Mouse (Mus musculus): Measurements from ENCODE around the gene Hoxd4. TPM values are rescaled to one million over a fixed set of nuclear protein-coding genes. Genes with fewer than 3 reads are reported as not detected.

Gene Hoxd4
- polyA plus RNA-seq, 1 experiment from 2014 or later: 4.3 TPM

GRCm38 (mm10) chr2:74737578-74738070 lies 25.9 kb downstream of the Hoxd4 start:
- H3K27me3 ChIP-seq (ENCODE audit: control insufficient read depth, insufficient read depth, low read length): peaks cover 74% of the 10 kb centered on the region
- H3K9ac ChIP-seq: peak overlapping the region; percentile 87
- H3K4me1 ChIP-seq (replicated peaks; ENCODE audit: control insufficient read depth, insufficient read depth, low read length): peaks cover 6% of the 10 kb centered on the region; the same call in 1 of the 2 replicates

GRCm38 (mm10) chr2:74738623-74739475 lies 27.1 kb downstream of the Hoxd4 start:
- Histone ChIP-seq H3K4me3 (replicated peaks; ENCODE audit: low read length) (peak overlapping the region; percentile 42), H3K36me3 (replicated peaks; ENCODE audit: control insufficient read depth, insufficient read depth) (no peaks in the 10 kb centered on the region)
- under 1% methylated on average over 20 of the region's 20 CpGs for WGBS

More at GRCm38 (mm10) chr2:74737578-74738070, 25.9 kb downstream of the Hoxd4 start:
- Histone ChIP-seq H3K36me3 (replicated peaks; ENCODE audit: control insufficient read depth, insufficient read depth) (no peaks in the 10 kb centered on the region), H3K9me3 (ENCODE audit: control insufficient read depth, low read length) (no peaks in the 10 kb centered on the region), H3K27ac (peak overlapping the region; percentile 98), H3K4me2 (replicated peaks) (peak overlapping the region; percentile 82), H3K4me3 (replicated peaks; ENCODE audit: low read length) (peak overlapping the region; percentile 42)
- ATAC-seq (ENCODE audit: low FRiP score) (no peak), DNase-seq (ENCODE audit: low spot score) (no peak)
- 2% methylated on average over 7 of the region's 7 CpGs for WGBS

GRCm38 (mm10) chr2:74739476-74739800 lies 27.7 kb downstream of the Hoxd4 start:
- peaks cover 84% of the 10 kb centered on the region for H3K27me3 ChIP-seq (ENCODE audit: control insufficient read depth, insufficient read depth, low read length)
- H3K4me2 ChIP-seq (replicated peaks): peak overlapping the region; percentile 82
- H3K9me3 ChIP-seq (ENCODE audit: control insufficient read depth, low read length): no peaks in the 10 kb centered on the region
- peak overlapping the region; percentile 42 for H3K4me3 ChIP-seq (replicated peaks; ENCODE audit: low read length)
- DNase-seq (ENCODE audit: low spot score) (no peak), ATAC-seq (ENCODE audit: low FRiP score) (no peak)
- H3K9ac ChIP-seq: peak overlapping the region; percentile 87
- WGBS: 5% methylated on average over 2 of the region's 2 CpGs
- 0 out of 2 replicates have a peak, but pooled peaks cover 4% of the 10 kb centered on the region for H3K36me3 ChIP-seq (replicated peaks; ENCODE audit: control insufficient read depth, insufficient read depth)
- H3K27ac ChIP-seq: peak overlapping the region; percentile 98
- H3K4me1 ChIP-seq (replicated peaks; ENCODE audit: control insufficient read depth, insufficient read depth, low read length): peaks cover 6% of the 10 kb centered on the region; the same call in 1 of the 2 replicates

More at GRCm38 (mm10) chr2:74738623-74739475, 27.1 kb downstream of the Hoxd4 start:
- Histone ChIP-seq H3K4me2 (replicated peaks) (peak overlapping the region; percentile 82), H3K27me3 (ENCODE audit: control insufficient read depth, insufficient read depth, low read length) (peaks cover 78% of the 10 kb centered on the region), H3K9me3 (ENCODE audit: control insufficient read depth, low read length) (no peaks in the 10 kb centered on the region), H3K4me1 (replicated peaks; ENCODE audit: control insufficient read depth, insufficient read depth, low read length) (peaks cover 6% of the 10 kb centered on the region; the same call in 1 of the 2 replicates), H3K9ac (peak overlapping the region; percentile 87), H3K27ac (peak overlapping the region; percentile 98)
- DNase-seq (ENCODE audit: low spot score) (no peak), ATAC-seq (ENCODE audit: low FRiP score) (no peak)

- Histone ChIP-seq H3K9ac (peak overlapping the region; percentile 87), H3K9me3 (ENCODE audit: control insufficient read depth, low read length) (no peaks in the 10 kb centered on the region), H3K4me1 (replicated peaks; ENCODE audit: control insufficient read depth, insufficient read depth, low read length) (peaks cover 6% of the 10 kb centered on the region; the same call in 1 of the 2 replicates), H3K36me3 (replicated peaks; ENCODE audit: control insufficient read depth, insufficient read depth) (0 out of 2 replicates have a peak, but pooled peaks cover 5% of the 10 kb centered on the region), H3K4me3 (replicated peaks; ENCODE audit: low read length) (peak overlapping the region; percentile 42), H3K27ac (peak overlapping the region; percentile 98), H3K4me2 (replicated peaks) (peak overlapping the region; percentile 82), H3K27me3 (ENCODE audit: control insufficient read depth, insufficient read depth, low read length) (peaks cover 88% of the 10 kb centered on the region)
- ATAC-seq (ENCODE audit: low FRiP score) (no peak), DNase-seq (ENCODE audit: low spot score) (no peak)
- WGBS: 1% methylated on average over 14 of the region's 14 CpGs
Measured at GRCm38 (mm10) chr2:74739869-74740268, 28.1 kb downstream of the Hoxd4 start.

GRCm38 (mm10) chr2:74740311-74741091 lies 28.8 kb downstream of the Hoxd4 start:
- under 1% methylated on average over 43 of the region's 43 CpGs for WGBS
- 0 out of 2 replicates have a peak, but pooled peaks cover 5% of the 10 kb centered on the region for H3K36me3 ChIP-seq (replicated peaks; ENCODE audit: control insufficient read depth, insufficient read depth)
- peaks cover 89% of the 10 kb centered on the region for H3K27me3 ChIP-seq (ENCODE audit: control insufficient read depth, insufficient read depth, low read length)
- H3K4me3 ChIP-seq (replicated peaks; ENCODE audit: low read length): peak overlapping the region; percentile 42
- H3K27ac ChIP-seq: peak overlapping the region; percentile 98
- peaks cover 6% of the 10 kb centered on the region; the same call in 1 of the 2 replicates for H3K4me1 ChIP-seq (replicated peaks; ENCODE audit: control insufficient read depth, insufficient read depth, low read length)
- ATAC-seq (ENCODE audit: low FRiP score): no peak
- peak overlapping the region; percentile 87 for H3K9ac ChIP-seq
- H3K9me3 ChIP-seq (ENCODE audit: control insufficient read depth, low read length): no peaks in the 10 kb centered on the region
- H3K4me2 ChIP-seq (replicated peaks): peak overlapping the region; percentile 82
- DNase-seq (ENCODE audit: low spot score): no peak

- ATAC-seq (ENCODE audit: low FRiP score) (no peak), DNase-seq (ENCODE audit: low spot score) (no peak)
- Histone ChIP-seq H3K4me2 (replicated peaks) (peak overlapping the region; percentile 45), H3K27me3 (ENCODE audit: control insufficient read depth, insufficient read depth, low read length) (peaks cover 89% of the 10 kb centered on the region), H3K4me1 (replicated peaks; ENCODE audit: control insufficient read depth, insufficient read depth, low read length) (peaks cover 6% of the 10 kb centered on the region; the same call in 1 of the 2 replicates), H3K27ac (peak overlapping the region; percentile 67), H3K9ac (0 out of 2 replicates have a peak overlapping the region, but pooled peaks have one; percentile 35), H3K36me3 (replicated peaks; ENCODE audit: control insufficient read depth, insufficient read depth) (0 out of 2 replicates have a peak, but pooled peaks cover 7% of the 10 kb centered on the region), H3K9me3 (ENCODE audit: control insufficient read depth, low read length) (no peaks in the 10 kb centered on the region), H3K4me3 (replicated peaks; ENCODE audit: low read length) (no peak overlapping the region)
- 21% methylated on average over 2 of the region's 3 CpGs for WGBS
Measured at GRCm38 (mm10) chr2:74741252-74741978, 29.7 kb downstream of the Hoxd4 start.

- H3K9me3 ChIP-seq (ENCODE audit: control insufficient read depth, low read length): no peaks in the 10 kb centered on the region
- no peak overlapping the region for H3K4me3 ChIP-seq (replicated peaks; ENCODE audit: low read length)
- peaks cover 89% of the 10 kb centered on the region for H3K27me3 ChIP-seq (ENCODE audit: control insufficient read depth, insufficient read depth, low read length)
- H3K4me2 ChIP-seq (replicated peaks): peak overlapping the region; percentile 45
- no peak for DNase-seq (ENCODE audit: low spot score)
- peak overlapping the region; percentile 67 for H3K27ac ChIP-seq
- H3K9ac ChIP-seq: 0 out of 2 replicates have a peak overlapping the region, but pooled peaks have one; percentile 35
- ATAC-seq (ENCODE audit: low FRiP score): no peak
- H3K36me3 ChIP-seq (replicated peaks; ENCODE audit: control insufficient read depth, insufficient read depth): peaks cover 12% of the 10 kb centered on the region; the same call in 1 of the 2 replicates
- H3K4me1 ChIP-seq (replicated peaks; ENCODE audit: control insufficient read depth, insufficient read depth, low read length): peaks cover 6% of the 10 kb centered on the region; the same call in 1 of the 2 replicates
Measured at GRCm38 (mm10) chr2:74741979-74742277, 30.2 kb downstream of the Hoxd4 start.

GRCm38 (mm10) chr2:74745540-74746297 lies 34.0 kb downstream of the Hoxd4 start:
- ATAC-seq (ENCODE audit: low FRiP score) (peak; percentile 35; the same call in 1 of the 2 replicates), DNase-seq (ENCODE audit: low spot score) (peak; percentile 35)
- Histone ChIP-seq H3K4me3 (replicated peaks; ENCODE audit: low read length) (peak overlapping the region; percentile 34), H3K4me1 (replicated peaks; ENCODE audit: control insufficient read depth, insufficient read depth, low read length) (peaks cover 6% of the 10 kb centered on the region; the same call in 1 of the 2 replicates), H3K9me3 (ENCODE audit: control insufficient read depth, low read length) (no peaks in the 10 kb centered on the region), H3K36me3 (replicated peaks; ENCODE audit: control insufficient read depth, insufficient read depth) (peaks cover 12% of the 10 kb centered on the region; the same call in 1 of the 2 replicates), H3K4me2 (replicated peaks) (peak overlapping the region; percentile 55), H3K27me3 (ENCODE audit: control insufficient read depth, insufficient read depth, low read length) (peaks cover 88% of the 10 kb centered on the region), H3K27ac (peak overlapping the region; percentile 94), H3K9ac (peak overlapping the region; percentile 75)
- 2% methylated on average over 6 of the region's 6 CpGs for WGBS
